Mouse (Mus musculus): ENCODE data around the gene Filip1l.

DNA sequence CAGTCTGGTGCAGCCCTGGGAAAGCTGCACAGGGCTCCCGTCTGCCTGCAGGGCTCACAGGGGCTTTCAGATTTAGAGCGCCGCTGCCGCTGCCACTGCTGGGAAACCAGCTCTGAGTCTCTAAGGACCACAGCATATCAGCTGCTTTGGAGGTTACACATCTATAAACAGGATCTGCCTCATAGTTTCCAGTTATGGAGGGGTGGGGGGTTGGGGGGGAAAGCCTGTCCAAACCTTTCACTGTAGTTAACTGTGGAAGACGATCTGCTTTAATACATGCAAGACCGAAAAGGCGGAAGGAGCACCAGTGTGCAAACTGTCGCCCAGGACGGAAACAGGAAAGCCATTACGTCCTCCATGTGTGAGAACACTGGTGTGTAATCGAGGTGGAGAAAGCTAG lies 40.3 kb downstream of the Filip1l start:
- TF ChIP-seq POLR2A (IDR thresholded peaks at IDR 0.05; ENCODE audit: low read depth, low read length): no peak
- no peak for TF ChIP-seq CTCF (IDR thresholded peaks at IDR 0.05; ENCODE audit: extremely low read depth, insufficient read length, insufficient replicate concordance, low read depth, low read length)
